Mouse (Mus musculus) mouse trophoblast stem cell (cell line): ENCODE measurements around the gene Fance.

ENCODE experiments used
- in situ Hi-C, 2 experiments: fragments of 300-500 bp; cut with MseI, MboI; formaldehyde crosslinking; loops; 2 replicates in 1 of 2; 3 replicates in 1 of 2; pipeline ENCODE4 v1.15.1; 2025

Fance gene

GRCm38 (mm10) chr17:28313212-28313879 is at the start of gene Fance:
Gene Fance, plus strand, starts transcription at chr17:28313519.
- in situ Hi-C loops: loop anchor here in 1 of 2 experiments (5.0 kb wide), 1 partner anchor 91 kb away; no protein-coding TSS in a partner anchor

GRCm38 (mm10) chr17:28267251-28267650 is 46.1 kb upstream of the Fance start:
- in situ Hi-C loops: no loop called here

- in situ Hi-C loops: no loop called here
These were observed 43.2 kb upstream of the Fance start for GRCm38 (mm10) chr17:28270165-28270564.

- in situ Hi-C loops: no loop called here
These were observed 41.6 kb upstream of the Fance start for GRCm38 (mm10) chr17:28271537-28272266.

GRCm38 (mm10) chr17:28272281-28272680 is 41.0 kb upstream of the Fance start:
- in situ Hi-C loops: no loop called here

GRCm38 (mm10) chr17:28272837-28273236 is 40.5 kb upstream of the Fance start:
- in situ Hi-C loops: no loop called here

GRCm38 (mm10) chr17:28274739-28275138 is 38.6 kb upstream of the Fance start:
- in situ Hi-C loops: no loop called here

GRCm38 (mm10) chr17:28277226-28277625 is 36.1 kb upstream of the Fance start:
- in situ Hi-C loops: no loop called here

- in situ Hi-C loops: no loop called here
These were observed 35.6 kb upstream of the Fance start for GRCm38 (mm10) chr17:28277721-28278120.

GRCm38 (mm10) chr17:28278156-28278555 is 35.2 kb upstream of the Fance start:
- in situ Hi-C loops: no loop called here

GRCm38 (mm10) chr17:28279236-28279635 is 34.1 kb upstream of the Fance start:
- in situ Hi-C loops: no loop called here

- in situ Hi-C loops: no loop called here
These were observed 33.4 kb upstream of the Fance start for GRCm38 (mm10) chr17:28279780-28280422.

- in situ Hi-C loops: no loop called here
These were observed 32.9 kb upstream of the Fance start for GRCm38 (mm10) chr17:28280423-28280800.

GRCm38 (mm10) chr17:28280831-28281377 is 32.4 kb upstream of the Fance start:
- in situ Hi-C loops: no loop called here

- in situ Hi-C loops: no loop called here
These were observed 31.4 kb upstream of the Fance start for GRCm38 (mm10) chr17:28281866-28282441.

GRCm38 (mm10) chr17:28283199-28283598 is 30.1 kb upstream of the Fance start:
- in situ Hi-C loops: no loop called here

GRCm38 (mm10) chr17:28286133-28286532 is 27.2 kb upstream of the Fance start:
- in situ Hi-C loops: no loop called here

- in situ Hi-C loops: no loop called here
These were observed 26.4 kb upstream of the Fance start for GRCm38 (mm10) chr17:28286964-28287363.

- in situ Hi-C loops: no loop called here
These were observed 25.7 kb upstream of the Fance start for GRCm38 (mm10) chr17:28287578-28287977.

GRCm38 (mm10) chr17:28287980-28288379 is 25.3 kb upstream of the Fance start:
- in situ Hi-C loops: no loop called here

GRCm38 (mm10) chr17:28290262-28290661 is 23.1 kb upstream of the Fance start:
- in situ Hi-C loops: no loop called here

- in situ Hi-C loops: no loop called here
These were observed 22.6 kb upstream of the Fance start for GRCm38 (mm10) chr17:28290671-28291070.
